Mouse (Mus musculus) ES-E14 (cell line): ENCODE results near the gene H3f3b.

Experiments used
- CHD2 ChIP-seq: IDR thresholded peaks from 2 replicates; pipeline ENCODE4 v1.6.1; 2014; ENCODE audit warnings: mild to moderate bottlenecking, low read depth, low read length, inconsistent platforms
- HCFC1 ChIP-seq: IDR thresholded peaks from 2 replicates; pipeline ENCODE4 v1.6.1; 2012; ENCODE audit warnings: low read length, inconsistent platforms, borderline replicate concordance; ENCODE audit not compliant: insufficient read depth
- ZC3H11A ChIP-seq: IDR thresholded peaks from 2 replicates; pipeline ENCODE4 v1.6.1; 2012; ENCODE audit warnings: low read depth, mild to moderate bottlenecking, inconsistent platforms, low read length, borderline replicate concordance
- ZNF384 ChIP-seq: IDR thresholded peaks from 2 replicates; pipeline ENCODE4 v1.6.1; 2012; ENCODE audit warnings: low read depth, low read length, inconsistent platforms

DNA sequence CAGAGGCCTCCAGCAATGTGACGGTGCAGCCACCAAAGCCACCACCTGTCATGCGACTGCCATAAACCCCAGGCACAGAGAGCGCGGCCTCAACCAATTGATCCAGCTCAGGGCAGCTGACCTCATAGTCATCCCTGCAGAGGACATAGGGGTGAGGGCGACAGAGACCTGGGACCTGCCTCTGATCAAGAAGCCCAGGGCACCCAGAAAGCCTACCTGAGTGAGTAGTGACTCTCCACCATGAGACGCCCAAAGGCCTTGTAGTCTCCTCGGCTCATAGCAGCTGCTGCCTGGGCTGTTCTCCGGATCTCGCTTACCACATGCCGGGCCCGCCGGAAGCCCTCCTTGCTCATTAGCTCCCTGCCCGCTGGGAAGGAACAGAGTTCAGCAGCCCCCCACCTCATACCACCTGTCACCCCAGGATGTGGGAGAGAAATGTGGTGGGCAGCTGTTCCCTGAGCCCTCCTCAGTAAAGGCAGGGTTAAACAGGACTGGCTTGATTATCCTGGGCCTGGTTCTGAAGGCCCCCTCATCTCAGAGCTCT, 18.9 kb downstream of the H3f3b start:
- TF ChIP-seq HCFC1 (no peak), ZC3H11A (no peak), ZNF384 (no peak), CHD2 (no peak)
